Mouse (Mus musculus): Measurements from ENCODE around the gene Grik5. TPM values are rescaled to one million over a fixed set of nuclear protein-coding genes. Genes with fewer than 3 reads are reported as not detected.
"Not testable (repeated sequence)": the region's sequence is repeated elsewhere in the genome, so short reads cannot be mapped to it uniquely, and the experiment has no call there.

The Grik5 gene
- total RNA-seq, 2 experiments from 2014 or later = 0.72 to 5.0 TPM

GRCm38 (mm10) chr7:25082510-25082909 lies 10.4 kb upstream of the Grik5 start:
- peak; percentile 56 for ATAC-seq (replicated peaks; ENCODE audit: poor library complexity, severe bottlenecking)

GRCm38 (mm10) chr7:25080431-25080830 lies 8.3 kb upstream of the Grik5 start:
- ATAC-seq (replicated peaks; ENCODE audit: poor library complexity, severe bottlenecking) = no peak

DNA sequence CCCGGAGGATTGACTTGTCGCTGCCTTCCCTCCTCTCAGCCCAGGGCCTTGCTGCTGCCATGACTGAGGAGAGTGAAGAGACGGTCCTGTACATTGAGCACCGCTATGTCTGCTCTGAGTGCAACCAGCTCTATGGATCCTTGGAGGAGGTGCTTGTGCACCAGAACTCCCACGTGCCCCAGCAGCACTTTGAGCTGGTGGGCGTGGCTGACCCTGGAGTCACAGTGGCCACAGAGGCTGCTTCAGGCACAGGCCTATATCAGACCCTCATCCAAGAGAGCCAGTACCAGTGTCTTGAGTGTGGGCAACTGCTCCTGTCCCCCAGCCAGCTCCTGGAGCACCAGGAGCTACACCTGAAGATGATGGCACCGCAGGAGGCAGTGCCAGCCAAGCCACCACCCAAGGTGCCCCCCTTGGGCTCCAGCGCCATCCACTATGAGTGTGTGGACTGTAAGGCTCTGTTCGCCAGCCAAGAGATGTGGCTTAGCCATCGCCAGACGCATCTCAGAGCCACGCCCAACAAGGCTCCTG lies 7.4 kb upstream of the Grik5 start:
- no peak for ATAC-seq (replicated peaks; ENCODE audit: poor library complexity, severe bottlenecking)

DNA sequence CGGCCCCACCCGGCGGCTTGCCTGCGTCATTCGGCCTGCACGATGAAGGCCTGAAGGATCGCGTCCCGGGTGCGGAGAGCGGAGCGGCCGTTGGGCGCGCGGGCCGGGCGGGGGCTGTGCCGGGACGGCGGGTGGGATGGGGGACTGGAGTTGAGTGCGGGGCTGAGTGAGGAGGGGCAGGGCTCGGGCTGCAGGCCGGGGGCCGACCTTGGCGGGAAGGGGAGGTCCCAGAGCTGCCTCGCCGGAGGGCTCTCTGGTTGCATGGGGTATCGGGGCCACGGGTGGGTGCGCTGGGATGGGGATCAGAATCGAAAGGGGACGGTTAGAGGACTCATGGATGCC lies 5.2 kb upstream of the Grik5 start:
- no peak for ATAC-seq (replicated peaks; ENCODE audit: poor library complexity, severe bottlenecking)

- peak; percentile 88 for ATAC-seq (replicated peaks; ENCODE audit: poor library complexity, severe bottlenecking)
Measured at GRCm38 (mm10) chr7:25076663-25077413, 4.7 kb upstream of the Grik5 start.

DNA sequence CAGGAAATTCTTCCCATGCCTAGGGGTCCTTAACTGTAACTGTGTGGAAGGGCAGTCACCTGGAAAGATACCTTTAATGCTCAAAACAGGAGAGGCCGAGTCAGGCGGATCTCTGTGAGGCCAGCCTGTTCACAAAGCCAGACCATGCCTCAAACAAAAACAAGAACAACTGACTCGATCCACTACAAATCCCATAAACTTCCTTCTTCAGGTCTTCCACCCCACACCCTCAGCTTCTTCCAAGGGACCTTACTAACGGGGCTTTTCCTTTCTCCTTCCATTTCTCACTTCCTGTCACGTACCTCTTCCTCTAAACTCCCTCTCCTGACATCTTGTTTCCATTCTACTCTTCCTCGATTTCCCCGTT lies 4.1 kb upstream of the Grik5 start:
- ATAC-seq (replicated peaks; ENCODE audit: poor library complexity, severe bottlenecking) = no peak

DNA sequence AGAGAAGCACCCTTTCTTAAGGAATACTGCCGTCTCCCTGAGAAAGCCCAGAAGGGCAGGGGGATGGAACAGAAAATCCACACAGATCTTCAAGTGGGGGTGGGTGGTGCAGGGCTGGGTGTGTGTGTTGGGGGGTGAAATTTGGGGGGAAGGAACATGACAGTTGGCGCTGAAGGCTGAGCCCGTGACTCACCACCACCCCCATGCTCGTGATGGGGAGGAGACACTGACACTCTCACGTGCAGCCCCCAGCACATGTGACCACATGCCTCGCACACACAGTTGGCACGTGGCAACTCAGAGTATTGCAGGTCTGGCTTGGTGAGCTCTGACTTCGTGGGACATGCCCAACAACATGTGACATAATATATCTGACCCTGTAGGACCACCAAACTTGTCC lies 1.8 kb upstream of the Grik5 start:
- ATAC-seq (replicated peaks; ENCODE audit: poor library complexity, severe bottlenecking) = no peak

GRCm38 (mm10) chr7:25072716-25073390 lies 707 bp upstream of the Grik5 start:
- no peak for ATAC-seq (replicated peaks; ENCODE audit: poor library complexity, severe bottlenecking)

- no peak for ATAC-seq (replicated peaks; ENCODE audit: poor library complexity, severe bottlenecking)
Measured at GRCm38 (mm10) chr7:25068724-25069123, 3.4 kb downstream of the Grik5 start.

GRCm38 (mm10) chr7:25067909-25068656 lies 4.1 kb downstream of the Grik5 start:
- ATAC-seq (replicated peaks; ENCODE audit: poor library complexity, severe bottlenecking) = no peak

GRCm38 (mm10) chr7:25067338-25067737 lies 4.8 kb downstream of the Grik5 start:
- no peak for ATAC-seq (replicated peaks; ENCODE audit: poor library complexity, severe bottlenecking)

GRCm38 (mm10) chr7:25063900-25064299 lies 8.2 kb downstream of the Grik5 start:
- no peak for ATAC-seq (replicated peaks; ENCODE audit: poor library complexity, severe bottlenecking)

- ATAC-seq (replicated peaks; ENCODE audit: poor library complexity, severe bottlenecking) = no peak
Measured at GRCm38 (mm10) chr7:25063346-25063745, 8.8 kb downstream of the Grik5 start.

DNA sequence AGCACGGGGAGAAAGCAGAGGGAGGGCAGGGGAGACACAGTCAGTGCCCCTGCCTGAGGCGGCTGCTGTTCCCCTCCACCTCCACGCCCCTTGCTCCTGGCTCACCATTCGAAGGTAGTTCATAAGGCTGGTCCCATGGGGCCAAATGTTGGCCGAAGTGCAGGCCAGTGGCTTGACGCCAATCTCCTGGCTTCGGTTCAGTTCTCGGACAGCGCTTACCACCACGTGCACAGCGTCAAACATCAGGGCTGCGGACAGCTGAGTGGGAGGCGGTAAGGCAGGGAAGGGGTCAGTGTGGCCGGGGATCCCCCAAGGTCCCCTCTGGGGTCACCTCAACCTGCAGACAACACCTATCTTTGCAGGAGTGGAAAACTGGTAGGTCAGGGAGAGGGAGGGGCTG lies 13.3 kb downstream of the Grik5 start:
- no peak for ATAC-seq (replicated peaks; ENCODE audit: poor library complexity, severe bottlenecking)

GRCm38 (mm10) chr7:25058394-25058793 lies 13.8 kb downstream of the Grik5 start:
- ATAC-seq (replicated peaks; ENCODE audit: poor library complexity, severe bottlenecking) = no peak

GRCm38 (mm10) chr7:25057888-25058287 lies 14.3 kb downstream of the Grik5 start:
- ATAC-seq (replicated peaks; ENCODE audit: poor library complexity, severe bottlenecking) = no peak

DNA sequence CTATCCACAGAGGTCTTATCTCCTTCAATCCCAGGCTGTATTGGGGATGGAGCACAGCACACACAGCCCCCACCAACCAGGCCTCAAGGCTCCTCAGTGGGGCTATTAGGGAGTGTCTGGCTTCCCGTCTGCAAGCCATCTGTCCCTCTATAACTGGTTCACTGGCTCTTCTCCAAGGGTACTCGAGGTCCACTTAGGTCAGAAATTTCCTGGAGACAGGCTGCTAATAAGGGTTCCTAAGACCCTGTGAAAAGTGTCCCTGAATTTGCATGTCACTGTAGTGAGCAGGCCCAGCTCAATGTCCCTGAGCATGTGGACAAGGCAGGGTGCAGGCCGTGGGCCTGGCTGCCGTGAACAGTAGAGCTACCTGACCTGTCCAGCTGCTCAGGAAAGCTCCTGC lies 15.2 kb downstream of the Grik5 start:
- no peak for ATAC-seq (replicated peaks; ENCODE audit: poor library complexity, severe bottlenecking)

GRCm38 (mm10) chr7:25052587-25052986 lies 19.6 kb downstream of the Grik5 start:
- no peak for ATAC-seq (replicated peaks; ENCODE audit: poor library complexity, severe bottlenecking)

DNA sequence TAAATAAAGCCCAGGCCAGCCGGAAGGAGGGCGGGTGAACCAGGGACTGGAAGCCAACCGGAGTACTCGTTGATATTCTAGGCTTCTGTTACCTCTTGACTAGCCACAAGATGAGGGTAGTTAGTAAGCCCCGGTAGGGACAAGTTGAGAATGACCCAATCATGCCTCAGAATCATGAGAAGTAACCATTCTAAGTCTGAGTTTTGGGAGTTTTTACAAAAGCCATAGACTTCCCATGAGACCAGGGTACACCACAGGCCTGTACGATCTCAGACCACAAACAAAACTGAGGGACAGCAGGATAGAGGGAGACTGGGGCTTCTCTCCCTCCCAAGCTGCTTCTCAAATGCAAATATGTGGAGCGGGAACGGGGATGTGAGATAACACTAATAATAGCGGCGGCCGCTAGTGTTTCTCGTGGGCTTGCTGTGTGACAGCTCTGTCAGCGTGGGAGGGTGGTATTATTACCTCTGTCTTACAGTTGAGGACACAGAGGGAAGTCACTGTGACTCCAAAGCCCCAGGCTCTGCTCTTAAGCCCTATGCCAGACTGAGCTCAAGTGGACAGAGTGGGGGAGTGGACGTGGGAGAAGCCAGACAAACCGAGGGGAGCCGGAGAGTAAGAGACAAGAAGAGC lies 22.7 kb downstream of the Grik5 start:
- ATAC-seq (replicated peaks; ENCODE audit: poor library complexity, severe bottlenecking) = no peak

- ATAC-seq (replicated peaks; ENCODE audit: poor library complexity, severe bottlenecking) = no peak
Measured at GRCm38 (mm10) chr7:25047363-25047762, 24.8 kb downstream of the Grik5 start.

DNA sequence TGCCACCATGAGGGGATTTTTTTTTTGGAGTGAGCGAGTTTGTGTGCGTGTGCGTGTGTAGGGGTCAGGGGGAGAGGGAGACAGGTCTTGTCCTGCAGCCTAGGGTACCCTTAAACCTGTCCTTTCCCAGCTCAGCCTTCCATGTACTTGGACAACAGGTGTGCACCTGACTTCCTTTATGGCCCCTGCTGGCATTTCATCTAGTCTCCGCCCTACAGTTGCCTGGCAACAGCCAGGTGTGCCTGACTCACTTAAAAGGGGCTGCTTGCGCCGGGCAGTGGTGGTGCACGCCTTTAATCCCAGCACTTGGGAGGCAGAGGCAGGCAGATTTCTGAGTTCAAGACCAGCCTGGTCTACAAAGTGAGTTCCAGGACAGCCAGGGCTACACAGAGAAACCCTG lies 27.5 kb downstream of the Grik5 start:
- not testable (repeated sequence) for ATAC-seq (replicated peaks; ENCODE audit: poor library complexity, severe bottlenecking)
